Mouse (Mus musculus) myocyte (in vitro differentiated cells): ENCODE results near the gene Castor1.

Source experiments
- MAX ChIP-seq: IDR thresholded peaks from one replicate; pipeline ENCODE4 v1.6.1; 2011; ENCODE audit warnings: low read depth, mild to moderate bottlenecking, control low read depth
- MYOG ChIP-seq, 3 experiments: IDR thresholded peaks; one replicate each; pipeline ENCODE4 v1.6.1; 2011; ENCODE audit warnings: control low read depth in 2 of 3, low read depth in 2 of 3, mild to moderate bottlenecking in 2 of 3; ENCODE audit not compliant: insufficient read length in 2 of 3, control insufficient read depth in 1 of 3, insufficient read depth in 1 of 3
- POLR2A ChIP-seq: IDR thresholded peaks from one replicate; pipeline ENCODE4 v1.6.1; 2011; ENCODE audit warnings: low read depth, mild to moderate bottlenecking, control low read depth, moderate library complexity; ENCODE audit not compliant: insufficient read length
- REST ChIP-seq: IDR thresholded peaks from one replicate; pipeline ENCODE4 v1.6.1; 2011; ENCODE audit warnings: mild to moderate bottlenecking, control low read depth, moderate library complexity; ENCODE audit not compliant: insufficient read depth, insufficient read length
- SRF ChIP-seq: IDR thresholded peaks from one replicate; pipeline ENCODE4 v1.6.1; 2011; ENCODE audit warnings: low read depth; ENCODE audit not compliant: control insufficient read depth, insufficient read length
- TCF3 ChIP-seq: IDR thresholded peaks from one replicate; pipeline ENCODE4 v1.6.1; 2011; ENCODE audit warnings: low read depth, control low read depth; ENCODE audit not compliant: insufficient read length

- TF ChIP-seq MAX (no peak), SRF (no peak), TCF3 (no peak), MYOG (IDR thresholded peaks at IDR 0.05; ENCODE audit: control insufficient read depth in 1 of 3, insufficient read depth in 1 of 3, insufficient read length in 2 of 3, low read depth in 2 of 3) (no peak), REST (no peak), POLR2A (no peak)
These were observed 28.6 kb downstream of the Castor1 start for GRCm38 (mm10) chr11:4246623-4247022.
